Mouse (Mus musculus): ENCODE measurements around the gene Gucd1. TPM values are rescaled to one million over a fixed set of nuclear protein-coding genes. Genes with fewer than 3 reads are reported as not detected.
"Not testable (repeated sequence)": the region's sequence is repeated elsewhere in the genome, so short reads cannot be mapped to it uniquely, and the experiment has no call there.

The Gucd1 gene
- total and polyA plus RNA-seq, 3 experiments, result 16.8 to 19.0 (median 18.0) TPM

- H3K9ac ChIP-seq (ENCODE audit: insufficient read depth, low read depth); dilution Hi-C loops (cut with MboI; ENCODE audit: extremely low pct_ligation_motif_present, extremely low pct_unique_long_range_greater_than_20kb, low sequenced_read_pairs); H3K27ac ChIP-seq (ENCODE audit: insufficient read depth, low read depth); H3K36me3 ChIP-seq (replicated peaks in 1 of 2; ENCODE audit: control insufficient read depth in 1 of 2, insufficient read depth in 1 of 2, low read length in 1 of 2); H3K4me2 ChIP-seq (ENCODE audit: insufficient read depth, low read depth, poor library complexity, severe bottlenecking); in situ Hi-C loops (cut with MboI; ENCODE audit: low pct_ligation_motif_present, low pct_unique_long_range_greater_than_20kb, low sequenced_read_pairs); H3K79me2 ChIP-seq (replicated peaks; ENCODE audit: control insufficient read depth, extremely low read depth, insufficient read depth, poor library complexity, severe bottlenecking); DNase-seq (ENCODE audit: extremely low read depth); H3K4me3 ChIP-seq (replicated peaks in 1 of 3; ENCODE audit: low read depth in 2 of 3, low read length in 2 of 3, poor library complexity in 1 of 3); H3K9me3 ChIP-seq (replicated peaks; ENCODE audit: low read length); H3K27me3 ChIP-seq (replicated peaks): not testable (repeated sequence)
- peak in 1 of 2 experiments; percentile 32; a peak in 2 of 4 replicates for TF ChIP-seq CTCF (conservative IDR thresholded peaks at IDR 0.05 in 1 of 2, IDR thresholded peaks at IDR 0.05 in 1 of 2; ENCODE audit: low read depth in 2 of 2, low read length in 2 of 2)
- peaks cover 16 to 38% of the 10 kb centered on the region in 2 experiments for H3K4me1 ChIP-seq (ENCODE audit: control insufficient read depth in 1 of 2, insufficient read depth in 2 of 2)
These were observed 49.0 kb upstream of the Gucd1 start for GRCm38 (mm10) chr10:75566765-75567164.

GRCm38 (mm10) chr10:75566321-75566720 is 48.5 kb upstream of the Gucd1 start:
- Histone ChIP-seq H3K4me1 (ENCODE audit: control insufficient read depth in 1 of 2, insufficient read depth in 2 of 2) (peaks cover 14 to 33% of the 10 kb centered on the region in 2 experiments), H3K27ac (ENCODE audit: insufficient read depth, low read depth) (no peak overlapping the region)
- no peak for DNase-seq (ENCODE audit: extremely low read depth)

GRCm38 (mm10) chr10:75565906-75566305 is 48.1 kb upstream of the Gucd1 start:
- in situ Hi-C loops (cut with MboI; ENCODE audit: low pct_ligation_motif_present, low pct_unique_long_range_greater_than_20kb, low sequenced_read_pairs), result no loop called here
- no peaks in the 10 kb centered on the region for H3K79me2 ChIP-seq (replicated peaks; ENCODE audit: control insufficient read depth, extremely low read depth, insufficient read depth, poor library complexity, severe bottlenecking)
- H3K27me3 ChIP-seq (replicated peaks), result peaks cover 8% of the 10 kb centered on the region
- no peak overlapping the region for H3K4me3 ChIP-seq (replicated peaks in 1 of 3; ENCODE audit: low read depth in 2 of 3, low read length in 2 of 3, poor library complexity in 1 of 3)
- peaks cover 12 to 29% of the 10 kb centered on the region in 2 experiments for H3K4me1 ChIP-seq (ENCODE audit: control insufficient read depth in 1 of 2, insufficient read depth in 2 of 2)
- no peak overlapping the region for H3K4me2 ChIP-seq (ENCODE audit: insufficient read depth, low read depth, poor library complexity, severe bottlenecking)
- TF ChIP-seq ZKSCAN1 (IDR thresholded peaks at IDR 0.05; ENCODE audit: borderline replicate concordance, low read depth, low read length), result no peak
- no peak overlapping the region for H3K27ac ChIP-seq (ENCODE audit: insufficient read depth, low read depth)
- no peak for DNase-seq (ENCODE audit: extremely low read depth)
- no peak overlapping the region for H3K9ac ChIP-seq (ENCODE audit: insufficient read depth, low read depth)
- H3K36me3 ChIP-seq (replicated peaks in 1 of 2; ENCODE audit: control insufficient read depth in 1 of 2, insufficient read depth in 1 of 2, low read length in 1 of 2), result no peaks in the 10 kb centered on the region
- dilution Hi-C loops (cut with MboI; ENCODE audit: extremely low pct_ligation_motif_present, extremely low pct_unique_long_range_greater_than_20kb, low sequenced_read_pairs), result no loop called here
- no peaks in the 10 kb centered on the region for H3K9me3 ChIP-seq (replicated peaks; ENCODE audit: low read length)

More at GRCm38 (mm10) chr10:75566321-75566720, 48.5 kb upstream of the Gucd1 start:
- Histone ChIP-seq H3K36me3 (replicated peaks in 1 of 2; ENCODE audit: control insufficient read depth in 1 of 2, insufficient read depth in 1 of 2, low read length in 1 of 2) (no peaks in the 10 kb centered on the region), H3K27me3 (replicated peaks) (peaks cover 4% of the 10 kb centered on the region), H3K4me2 (ENCODE audit: insufficient read depth, low read depth, poor library complexity, severe bottlenecking) (no peak overlapping the region), H3K79me2 (replicated peaks; ENCODE audit: control insufficient read depth, extremely low read depth, insufficient read depth, poor library complexity, severe bottlenecking) (no peaks in the 10 kb centered on the region), H3K9ac (ENCODE audit: insufficient read depth, low read depth) (no peak overlapping the region), H3K9me3 (replicated peaks; ENCODE audit: low read length) (no peaks in the 10 kb centered on the region), H3K4me3 (replicated peaks in 1 of 3; ENCODE audit: low read depth in 2 of 3, low read length in 2 of 3, poor library complexity in 1 of 3) (no peak overlapping the region)
- no peak for TF ChIP-seq MEF2A (IDR thresholded peaks at IDR 0.05; ENCODE audit: borderline replicate concordance, low read depth, low read length)
- TF ChIP-seq CTCF (conservative IDR thresholded peaks at IDR 0.05 in 1 of 2, IDR thresholded peaks at IDR 0.05 in 1 of 2; ENCODE audit: low read depth in 2 of 2, low read length in 2 of 2), result peak in 1 of 2 experiments; percentile 21; a peak in 2 of 4 replicates
- dilution Hi-C loops (cut with MboI; ENCODE audit: extremely low pct_ligation_motif_present, extremely low pct_unique_long_range_greater_than_20kb, low sequenced_read_pairs) (no loop called here), in situ Hi-C loops (cut with MboI; ENCODE audit: low pct_ligation_motif_present, low pct_unique_long_range_greater_than_20kb, low sequenced_read_pairs) (no loop called here)

GRCm38 (mm10) chr10:75565436-75565835 is 47.7 kb upstream of the Gucd1 start:
- TF ChIP-seq ZC3H11A (IDR thresholded peaks at IDR 0.05; ENCODE audit: low read depth, low read length) (no peak), TCF12 (IDR thresholded peaks at IDR 0.05; ENCODE audit: low read depth, low read length) (0 out of 2 replicates have a peak, but pooled peaks have one; percentile 9), MYC (IDR thresholded peaks at IDR 0.05; ENCODE audit: low read depth, low read length) (no peak), IRF4 (IDR thresholded peaks at IDR 0.05; ENCODE audit: low read depth, low read length) (no peak), ELF1 (IDR thresholded peaks at IDR 0.05; ENCODE audit: low read depth, low read length) (peak; percentile 62; the same call in 1 of the 2 replicates)
- H3K79me2 ChIP-seq (replicated peaks; ENCODE audit: control insufficient read depth, extremely low read depth, insufficient read depth, poor library complexity, severe bottlenecking), result no peaks in the 10 kb centered on the region
- no peak overlapping the region for H3K27ac ChIP-seq (ENCODE audit: insufficient read depth, low read depth)
- dilution Hi-C loops (cut with MboI; ENCODE audit: extremely low pct_ligation_motif_present, extremely low pct_unique_long_range_greater_than_20kb, low sequenced_read_pairs), result no loop called here
- no peak overlapping the region for H3K4me3 ChIP-seq (replicated peaks in 1 of 3; ENCODE audit: low read depth in 2 of 3, low read length in 2 of 3, poor library complexity in 1 of 3)
- no peak overlapping the region for H3K4me2 ChIP-seq (ENCODE audit: insufficient read depth, low read depth, poor library complexity, severe bottlenecking)
- no peaks in the 10 kb centered on the region for H3K36me3 ChIP-seq (replicated peaks in 1 of 2; ENCODE audit: control insufficient read depth in 1 of 2, insufficient read depth in 1 of 2, low read length in 1 of 2)
- no peaks in the 10 kb centered on the region for H3K9me3 ChIP-seq (replicated peaks; ENCODE audit: low read length)
- H3K9ac ChIP-seq (ENCODE audit: insufficient read depth, low read depth), result no peak overlapping the region
- peaks cover 13% of the 10 kb centered on the region for H3K27me3 ChIP-seq (replicated peaks)
- peak; percentile 52 for DNase-seq (ENCODE audit: extremely low read depth)
- H3K4me1 ChIP-seq (ENCODE audit: control insufficient read depth in 1 of 2, insufficient read depth in 2 of 2), result peaks cover 7 to 24% of the 10 kb centered on the region in 2 experiments
- in situ Hi-C loops (cut with MboI; ENCODE audit: low pct_ligation_motif_present, low pct_unique_long_range_greater_than_20kb, low sequenced_read_pairs), result no loop called here

Data from CH12.LX (cell line).